Mouse (Mus musculus) layer of hippocampus, postnatal 10 days (tissue): ENCODE data around the gene Ghrh. TPM values are rescaled to one million over a fixed set of nuclear protein-coding genes. Genes with fewer than 3 reads are reported as not detected.
"Not testable (repeated sequence)": the region's sequence is repeated elsewhere in the genome, so short reads cannot be mapped to it uniquely, and the experiment has no call there.

Experiments
- DNase-seq, 2 experiments: peaks; one replicate each; pipeline ENCODE4 v3.0.0; 2021; ENCODE audit warnings: low spot score in 2 of 2
- long read RNA-seq: library from polyadenylated mRNA; stranded (forward); transcript quantifications from one replicate; pipeline ENCODE4 v2.0.0, GENCODE M21; 2023
- total RNA-seq, 2 experiments: library from RNA; stranded (reverse); gene quantifications; 2 replicates each; pipeline ENCODE4 v1.2.3; 2021

Ghrh gene
- not detected for total RNA-seq
- long read RNA-seq, partial matches to known transcripts, result 0 of 1 reads
- long read RNA-seq, other reads (novel, unspliced or antisense), result 0 of 1 reads

DNA sequence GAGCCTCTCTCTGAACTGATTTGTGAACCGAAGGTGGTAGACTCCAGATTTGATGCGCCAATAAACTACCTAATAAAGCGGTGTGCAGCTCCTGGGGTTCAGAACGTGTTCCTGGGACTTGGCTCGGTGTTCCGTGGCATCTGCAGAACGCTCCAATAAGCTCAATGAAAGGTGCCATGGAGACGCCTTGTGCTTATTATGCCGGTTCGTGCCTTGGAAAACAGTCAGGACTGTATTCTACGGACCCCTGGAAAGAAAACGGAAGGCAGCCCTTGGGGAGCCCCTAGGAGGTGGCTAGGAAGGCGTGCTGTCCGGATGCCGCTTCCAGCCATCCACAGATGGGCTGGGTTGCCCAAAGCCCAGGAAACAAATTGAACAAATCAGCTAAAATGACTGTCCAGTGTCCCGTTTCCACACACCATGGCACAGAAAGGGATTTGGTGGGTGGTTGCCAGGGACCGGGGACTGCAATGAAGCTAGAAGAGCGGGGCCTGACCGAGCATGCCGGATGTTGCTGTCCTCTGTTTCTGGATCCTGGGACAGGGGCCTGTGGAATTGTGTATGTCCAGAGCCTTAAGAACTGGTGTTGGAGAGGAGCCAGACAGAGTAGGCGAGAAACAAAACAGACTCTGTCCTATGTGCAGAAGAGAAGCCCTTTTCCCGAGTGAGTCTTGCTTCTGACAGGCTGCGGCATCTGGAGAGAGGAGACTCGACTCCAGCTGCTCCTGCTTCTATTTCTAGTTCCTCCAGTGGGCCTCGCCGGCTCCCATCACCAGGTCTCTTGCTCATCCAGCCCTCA is at the start of gene Ghrh:
TSS of gene Ghrh (minus strand) at position 146 of the 799 bp plus-strand sequence.
- DNase-seq, result peak; percentile 74

DNA sequence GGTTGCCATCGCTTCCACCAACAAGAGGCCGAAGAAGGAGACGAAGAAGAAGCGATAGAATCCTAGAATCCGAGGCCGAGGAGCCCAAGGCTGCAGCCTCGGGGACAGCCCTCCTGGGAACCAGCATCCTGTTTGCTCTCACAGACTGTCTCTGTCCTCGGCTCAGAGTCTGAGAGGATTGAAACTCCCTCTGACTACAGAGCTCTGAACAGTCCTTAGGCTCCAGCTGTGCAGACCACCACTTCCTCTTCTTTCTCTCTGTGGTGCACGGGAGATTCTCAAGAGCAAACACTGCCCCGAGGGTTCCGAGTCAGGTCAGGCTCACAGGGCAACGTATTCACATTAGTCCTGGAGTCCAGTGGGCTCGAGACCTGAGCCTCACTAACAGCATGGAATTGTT is 48.7 kb upstream of the Ghrh start:
- no peak for DNase-seq

DNA sequence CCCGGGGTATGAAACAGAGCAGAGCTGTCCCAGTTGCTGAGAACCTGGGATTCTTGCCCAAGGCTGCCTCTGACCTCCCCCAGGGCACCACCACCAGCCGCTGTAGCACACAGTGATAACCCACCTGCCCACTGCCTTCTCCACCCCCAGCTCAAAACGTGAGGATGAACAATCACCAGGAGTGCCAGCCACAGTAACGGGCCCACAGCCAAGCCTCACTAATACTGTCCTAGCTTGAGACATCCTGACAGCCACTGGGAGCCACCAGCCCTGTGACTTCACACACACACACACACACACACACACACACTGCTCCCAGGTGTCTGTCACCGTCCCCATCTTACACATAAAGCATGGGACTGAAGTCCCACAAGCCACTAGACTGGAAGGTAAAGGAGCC is 48.1 kb upstream of the Ghrh start:
- DNase-seq, result no peak

DNA sequence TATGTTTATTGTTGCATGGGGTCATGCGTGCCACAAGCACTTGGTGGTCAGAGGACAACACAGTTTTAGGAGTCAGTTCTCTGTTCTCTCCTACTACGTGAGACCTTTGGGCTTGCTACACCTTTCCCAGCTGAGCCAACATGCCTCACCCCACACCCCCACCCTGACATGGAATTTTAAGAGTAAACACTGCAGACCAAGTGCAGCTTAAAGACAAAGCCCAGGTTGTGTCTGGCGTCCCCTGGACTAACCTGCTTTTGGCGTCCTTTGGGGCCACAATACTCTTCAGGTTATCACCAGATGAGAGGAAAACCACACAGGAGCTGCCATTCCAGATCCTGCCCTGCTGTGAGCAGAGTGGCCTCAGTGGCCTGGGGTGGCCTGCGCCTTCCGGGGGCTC is 47.6 kb upstream of the Ghrh start:
- no peak for DNase-seq

DNA sequence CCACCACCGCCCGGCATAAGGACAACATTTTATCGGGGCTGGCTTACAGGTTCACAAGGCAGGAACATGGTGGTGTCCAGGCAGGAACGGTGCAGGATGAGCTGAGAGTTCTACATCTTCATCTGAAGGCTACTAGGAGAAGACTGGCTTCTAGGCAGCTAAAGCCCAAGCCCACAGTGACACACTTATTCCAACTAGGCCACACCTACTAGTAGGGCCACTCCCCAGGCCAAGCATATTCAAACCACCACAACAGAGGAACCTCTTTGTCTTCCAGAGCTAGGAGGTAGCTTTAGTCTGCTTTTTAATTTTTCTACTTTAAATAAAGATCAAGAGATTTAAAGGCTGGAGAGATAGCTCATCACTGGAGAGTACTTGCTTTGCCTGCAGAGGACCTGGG is 46.2 kb upstream of the Ghrh start:
- DNase-seq, result no peak

DNA sequence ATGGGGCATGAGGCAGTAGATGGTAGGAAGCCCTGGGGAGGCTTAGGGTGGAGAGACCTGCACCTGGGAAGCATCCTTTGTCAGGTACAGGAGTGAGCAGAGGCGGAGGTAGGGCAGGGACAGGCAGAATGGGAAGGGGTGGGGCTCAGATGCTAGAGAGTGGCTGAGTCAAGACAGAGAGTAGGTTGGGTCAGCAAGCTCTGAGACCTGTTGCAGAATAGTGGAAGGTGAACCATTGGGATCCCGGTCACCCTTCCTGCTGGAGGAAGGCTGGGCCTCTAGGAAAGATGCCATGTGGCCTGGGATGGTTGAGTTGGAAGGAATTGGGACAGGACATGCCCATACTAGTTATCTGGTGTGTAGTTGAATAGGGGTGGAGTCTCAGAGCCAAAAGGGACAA is 45.0 kb upstream of the Ghrh start:
- DNase-seq, result no peak

DNA sequence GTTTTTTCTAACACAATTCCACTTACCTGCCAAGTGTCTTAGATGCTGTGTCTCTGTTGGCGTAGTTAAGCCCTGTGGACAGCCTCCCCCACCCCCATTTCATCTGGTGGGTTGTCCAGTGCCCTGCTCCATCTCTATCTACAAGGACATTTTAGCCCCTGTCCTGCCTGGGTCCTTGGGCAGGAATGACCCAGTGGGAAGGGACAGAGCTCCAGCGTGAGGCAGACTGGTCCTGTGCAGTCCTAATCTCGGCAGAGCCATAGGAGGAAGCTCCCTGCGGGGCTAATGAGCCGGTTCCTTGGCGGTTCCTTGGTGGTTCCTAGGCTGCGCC is 42.2 kb upstream of the Ghrh start:
- no peak for DNase-seq

DNA sequence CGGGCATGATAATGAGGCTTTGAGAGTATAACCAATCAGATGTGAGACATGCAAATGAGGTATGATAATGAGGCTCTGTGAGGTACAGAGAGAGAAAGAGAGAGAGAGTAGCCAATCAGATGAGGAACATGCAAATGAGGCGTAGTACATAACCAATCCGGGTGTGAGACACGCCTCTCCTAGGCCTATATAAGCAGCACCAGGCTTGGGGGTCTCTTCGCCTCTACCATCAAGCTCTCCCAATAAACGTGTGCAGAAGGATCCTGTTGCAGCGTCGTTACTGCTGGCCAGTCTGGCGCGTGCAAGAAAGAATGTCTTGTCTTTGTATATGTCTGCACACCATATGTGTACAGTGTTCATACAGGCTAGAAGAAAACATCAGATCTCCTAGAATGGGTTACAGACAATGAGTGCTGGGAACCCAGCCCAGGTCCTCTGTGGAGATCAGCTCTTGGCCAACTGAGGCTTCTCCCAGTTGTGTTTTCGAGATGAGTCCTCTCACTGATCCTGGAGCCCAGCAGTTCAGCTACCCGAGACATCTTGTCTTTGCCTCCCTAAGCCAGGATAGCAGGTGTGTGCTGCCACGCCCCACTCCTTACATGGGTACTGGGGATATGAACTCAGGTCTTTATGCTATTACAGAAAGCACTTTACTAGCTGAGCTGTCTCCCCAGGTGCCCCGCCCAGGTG is 41.7 kb upstream of the Ghrh start:
- DNase-seq, result not testable (repeated sequence)

DNA sequence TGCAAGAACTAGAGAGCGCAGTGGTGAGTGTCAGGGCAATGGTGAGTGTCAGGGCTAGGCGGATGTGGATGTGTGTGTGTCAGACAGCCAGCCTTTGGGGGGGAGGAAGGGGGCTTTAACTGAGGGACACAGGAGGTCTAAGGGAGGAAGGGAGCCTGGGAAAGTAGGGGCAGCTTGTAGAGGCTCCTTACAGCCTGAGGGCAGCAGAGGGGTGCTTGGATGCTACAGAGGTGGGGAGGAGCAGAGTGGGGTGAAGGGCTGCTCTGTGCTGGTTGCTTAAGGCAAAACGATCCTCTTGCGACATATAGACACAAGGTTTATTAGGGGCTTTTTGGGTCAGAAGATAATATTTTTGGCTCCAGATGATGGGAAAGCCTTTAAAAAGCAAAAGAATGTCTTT is 37.5 kb upstream of the Ghrh start:
- no peak for DNase-seq

DNA sequence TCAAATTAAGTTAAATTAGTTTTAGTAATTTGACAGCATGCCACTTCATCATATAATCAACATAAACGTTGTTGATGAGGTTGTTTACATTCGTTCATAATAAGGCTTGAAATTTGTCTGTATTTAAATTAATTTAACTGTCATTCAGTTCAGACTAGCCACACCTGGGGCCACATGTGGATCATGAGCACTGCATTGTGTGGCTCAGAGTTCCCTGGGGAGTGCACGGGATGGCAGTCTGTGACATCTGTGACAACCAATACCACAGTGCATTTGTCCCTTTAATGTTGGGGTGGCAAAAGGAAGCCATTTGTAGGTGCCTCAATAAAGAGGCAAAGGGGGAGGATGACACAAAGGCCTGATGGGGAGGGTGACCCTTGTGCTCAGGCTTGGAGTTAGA is 29.7 kb upstream of the Ghrh start:
- no peak for DNase-seq

DNA sequence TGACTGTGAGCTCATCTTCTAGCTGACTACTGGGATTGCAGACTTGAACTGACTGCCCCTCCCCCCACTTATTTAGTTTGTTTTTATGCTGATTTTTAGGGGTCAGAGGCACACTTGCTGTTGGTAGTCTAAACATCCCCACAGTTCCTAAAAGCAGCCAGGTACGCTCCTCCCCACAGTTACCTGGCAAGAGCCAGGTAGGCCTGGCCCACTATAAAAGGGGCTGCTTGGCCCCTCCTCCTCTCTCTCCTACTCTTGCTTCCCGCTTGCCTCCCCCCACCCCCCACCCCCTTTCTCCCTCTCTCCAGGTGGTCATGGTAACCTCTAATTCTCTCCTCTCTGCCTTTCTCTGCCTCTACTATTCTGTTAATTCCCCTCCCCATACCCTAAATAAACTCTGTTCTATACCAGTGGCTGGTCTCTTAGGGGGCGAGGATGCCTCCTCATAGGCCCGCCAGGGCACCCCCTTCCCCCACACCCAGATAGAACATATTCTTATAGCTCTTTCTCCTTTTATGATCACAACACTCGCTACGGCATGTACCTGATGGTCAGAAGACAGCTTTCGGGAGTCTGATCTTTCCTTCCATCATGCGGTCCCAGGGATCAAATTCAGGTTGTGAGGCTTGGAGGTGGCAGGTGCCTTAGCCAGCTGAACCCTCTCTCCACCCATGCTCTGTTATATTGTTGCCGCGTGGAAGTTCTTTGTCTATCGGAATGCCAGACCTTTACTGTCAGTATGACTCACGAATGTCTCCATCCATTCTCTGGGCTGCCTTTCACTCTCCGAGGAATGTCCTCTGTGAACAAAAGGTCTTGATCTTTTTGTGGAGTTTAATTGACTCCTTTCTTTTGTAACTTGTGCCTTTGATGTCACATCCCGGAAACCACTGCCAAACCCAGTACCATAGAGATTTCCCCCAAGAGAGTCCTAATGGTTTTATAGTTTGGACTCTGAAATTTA is 28.8 kb upstream of the Ghrh start:
- DNase-seq, result no peak

DNA sequence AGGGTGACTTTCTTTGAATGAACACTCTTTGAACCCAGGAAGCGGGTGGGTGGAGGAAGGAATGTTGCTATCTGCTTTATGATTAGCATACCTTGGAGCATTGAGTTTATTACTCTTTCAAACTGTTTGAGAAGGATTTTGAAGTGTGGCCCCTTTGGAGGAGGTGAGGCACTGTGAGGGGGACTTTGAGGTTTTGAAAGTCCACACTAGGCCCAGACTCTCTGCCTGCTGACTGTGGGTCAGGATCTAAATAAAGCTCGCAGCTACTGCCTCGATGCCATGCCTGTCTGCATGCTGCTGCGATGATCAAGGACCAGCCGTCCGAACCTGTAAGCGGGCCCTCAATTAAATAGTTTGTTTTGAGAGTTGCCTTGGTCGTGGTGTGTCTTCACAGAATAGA is 27.7 kb upstream of the Ghrh start:
- DNase-seq, result no peak

DNA sequence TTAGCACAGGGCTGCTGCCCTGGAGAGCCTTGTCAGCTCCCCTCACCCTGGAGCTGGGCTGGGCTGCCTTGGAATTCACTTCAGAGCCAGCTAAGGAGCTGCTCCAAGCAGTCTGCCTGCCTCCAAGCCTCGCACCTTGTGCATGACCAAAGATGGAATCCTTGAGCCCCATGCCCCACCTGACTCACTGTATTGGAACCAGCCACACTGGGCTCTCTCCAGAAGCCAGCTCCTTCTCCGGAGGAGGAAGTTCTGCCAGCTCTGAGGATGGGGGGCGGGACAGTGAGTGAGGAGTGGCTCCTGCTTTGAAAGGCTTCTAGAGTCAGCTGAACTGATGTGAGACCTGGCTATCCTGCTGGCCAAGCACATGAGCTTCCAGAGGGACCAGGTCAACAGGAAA is 26.4 kb upstream of the Ghrh start:
- DNase-seq, result no peak

DNA sequence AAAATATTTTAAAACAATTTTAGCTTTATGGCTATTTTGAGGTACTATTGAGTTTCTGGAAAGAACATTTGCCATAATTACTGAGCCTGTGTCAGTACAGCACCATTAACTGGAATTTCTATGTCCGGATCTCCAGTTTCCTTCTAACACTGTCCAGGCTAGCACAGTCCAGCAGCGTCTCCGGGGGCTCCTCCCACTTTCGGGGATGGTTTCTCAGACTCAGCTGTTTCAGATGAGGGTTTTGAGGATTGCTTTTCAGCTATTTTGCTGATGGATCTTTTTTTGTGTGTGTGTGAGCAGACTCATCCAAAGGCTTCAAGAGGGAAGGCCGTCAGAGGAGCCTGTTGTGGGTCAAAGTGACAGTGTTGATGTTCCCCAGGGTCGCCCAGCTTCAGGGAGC is 24.4 kb upstream of the Ghrh start:
- no peak for DNase-seq

DNA sequence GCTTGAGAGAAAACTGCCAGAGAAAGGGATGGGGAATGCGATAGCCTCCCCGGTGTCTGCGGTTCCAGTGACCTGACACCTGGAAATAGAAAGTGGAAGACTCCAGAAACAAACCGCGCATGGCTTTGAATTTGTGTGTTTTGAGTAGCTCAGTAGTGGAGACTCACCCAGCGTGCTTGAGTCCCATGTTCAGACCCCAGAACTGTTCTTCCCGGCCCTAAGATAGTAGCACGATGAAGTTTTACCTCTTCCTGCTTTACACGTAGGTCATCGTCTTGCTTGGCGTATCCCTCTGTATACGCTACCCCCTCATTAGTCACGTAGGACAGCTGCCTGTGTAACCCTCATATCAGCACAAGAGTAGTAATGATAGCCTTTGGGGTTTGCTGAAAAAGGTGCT is 20.7 kb upstream of the Ghrh start:
- DNase-seq, result no peak

DNA sequence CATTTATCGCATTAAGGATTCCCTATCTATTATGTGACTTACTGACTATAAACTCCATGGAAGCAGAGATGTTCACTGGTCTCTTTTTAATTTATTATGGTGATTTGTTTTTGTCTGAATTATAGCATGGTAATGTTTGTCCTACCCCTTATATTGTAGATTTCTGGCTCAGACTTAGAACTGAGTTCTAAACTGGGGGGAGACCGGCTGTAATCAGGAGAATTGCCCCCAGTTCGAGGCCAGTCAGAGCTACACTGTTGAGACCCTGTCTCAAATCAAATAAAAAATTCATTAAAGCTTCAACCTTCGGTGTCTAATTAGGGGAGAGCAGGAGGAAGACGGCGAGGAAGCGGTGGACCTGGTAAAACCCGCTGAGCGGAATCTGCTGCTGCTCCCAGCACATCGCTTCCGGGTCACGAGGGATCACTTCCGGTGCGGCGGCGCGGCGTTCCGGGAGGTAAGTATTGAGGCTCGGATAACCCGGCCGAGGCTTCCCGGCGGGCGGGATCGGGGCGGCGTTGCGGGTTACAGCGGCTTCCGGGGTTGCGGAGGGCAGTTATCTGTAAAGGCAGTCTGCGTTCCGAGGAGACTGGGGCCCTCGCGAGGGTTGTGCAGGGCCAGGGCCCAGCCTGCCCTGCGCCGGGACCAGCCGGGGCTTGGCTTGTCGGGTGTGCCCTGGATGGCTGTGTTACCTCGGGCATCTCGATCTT is 20.0 kb upstream of the Ghrh start, which contains the start of gene Manbal:
TSS of gene Manbal (plus strand) at position 411 of the 710 bp plus-strand sequence.
- DNase-seq, result peak; percentile 99

DNA sequence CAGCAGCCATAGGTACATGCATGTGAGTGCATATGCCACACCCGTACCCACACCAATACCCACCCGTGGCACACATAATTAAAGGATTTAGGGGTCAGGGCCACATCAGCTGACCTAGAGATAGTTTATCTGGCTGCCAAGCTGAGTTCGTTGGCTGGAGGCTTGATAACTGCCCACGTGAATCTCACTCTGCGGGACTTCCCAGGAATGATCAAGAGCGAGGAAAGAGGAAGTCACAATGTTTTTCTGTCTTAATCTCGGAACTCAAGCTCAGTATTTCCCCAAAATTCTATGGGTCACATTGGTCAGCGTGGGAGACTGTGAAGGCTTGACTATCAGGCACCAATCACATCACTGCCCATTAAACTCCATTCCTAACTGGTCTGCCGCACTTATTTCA is 19.5 kb upstream of the Ghrh start:
- DNase-seq, result no peak

DNA sequence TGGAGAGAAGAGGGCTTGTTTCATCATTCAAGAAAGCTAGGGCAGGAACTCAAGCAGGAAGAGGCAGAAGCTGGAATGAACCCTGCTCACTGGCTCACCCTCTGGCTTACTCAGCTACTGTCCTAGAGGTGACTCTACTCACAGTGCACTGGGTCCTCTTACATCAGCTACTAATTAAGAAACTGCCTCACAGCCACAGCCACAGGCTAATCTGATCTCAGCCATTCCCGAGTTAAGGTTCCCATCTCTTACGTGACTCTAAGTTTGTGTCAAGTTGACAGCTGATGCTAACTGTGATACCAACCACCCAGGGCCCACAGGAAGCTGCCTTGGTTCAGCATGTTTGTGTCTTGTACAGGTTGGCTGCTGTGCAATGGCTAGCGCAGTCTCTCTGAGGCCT is 15.7 kb upstream of the Ghrh start:
- no peak for DNase-seq

DNA sequence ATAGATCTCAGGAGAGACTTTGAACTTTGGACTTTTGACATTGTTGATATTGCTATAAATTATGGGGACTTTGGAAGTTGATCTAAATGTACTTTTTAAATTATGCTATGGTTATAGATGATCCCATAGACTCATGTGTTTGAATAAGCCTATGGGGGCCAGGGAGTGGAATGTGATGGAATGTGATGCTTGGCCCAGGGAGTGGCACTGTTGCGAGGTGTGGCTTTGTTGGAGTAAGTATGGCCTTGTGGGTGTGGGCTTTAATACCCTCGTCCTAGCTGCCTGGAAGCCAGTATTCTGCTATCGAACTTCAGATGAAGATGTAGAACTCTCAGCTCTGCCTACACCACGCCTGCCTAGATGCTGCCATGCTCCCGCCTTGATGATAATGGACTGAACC is 12.7 kb upstream of the Ghrh start:
- no peak for DNase-seq

DNA sequence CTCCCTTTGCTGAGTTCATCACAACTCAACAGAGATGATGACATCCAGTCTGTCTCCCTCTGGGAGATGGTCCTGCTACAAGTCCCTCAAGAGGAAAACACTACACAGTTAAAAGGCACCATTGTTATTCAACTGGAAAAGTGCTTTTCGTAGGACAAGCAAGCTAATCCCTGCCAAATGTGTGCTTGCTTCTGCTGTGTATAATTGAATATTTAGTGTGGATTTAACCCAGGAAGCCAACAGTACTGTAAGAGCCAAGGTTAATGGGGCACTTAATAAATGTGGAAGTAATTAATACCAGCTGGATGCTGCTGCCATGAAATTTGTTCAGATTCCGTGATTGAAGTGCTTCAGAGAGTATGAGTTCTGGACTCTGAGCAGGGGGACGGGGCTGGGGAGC is 6.8 kb upstream of the Ghrh start:
- no peak for DNase-seq

DNA sequence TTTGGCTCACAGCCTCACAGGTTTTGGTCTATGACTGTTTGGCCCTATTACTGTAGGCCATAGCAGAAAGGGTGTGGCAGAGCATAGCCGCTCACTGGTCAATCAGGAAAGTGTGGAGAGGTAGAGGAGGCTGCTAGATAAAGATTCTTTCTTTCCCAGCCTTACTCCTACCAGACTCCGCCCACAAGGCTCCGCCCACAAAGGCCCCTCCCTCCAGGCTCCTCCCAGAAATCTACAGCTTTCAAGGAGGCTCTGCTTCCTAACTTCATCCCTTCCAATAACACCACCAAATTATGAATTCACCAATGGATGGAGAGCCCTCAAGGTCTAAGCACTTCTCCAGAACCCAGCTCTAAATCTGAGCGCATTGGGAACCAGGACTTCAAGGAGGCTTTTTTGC is 5.9 kb upstream of the Ghrh start:
- DNase-seq, result no peak
